Mouse (Mus musculus) gastrocnemius, postnatal 14 days (tissue): Measurements from ENCODE around the gene Ldha. TPM values are rescaled to one million over a fixed set of nuclear protein-coding genes. Genes with fewer than 3 reads are reported as not detected.

ENCODE experiments used
- DNase-seq: peaks from one replicate; pipeline ENCODE4 v3.0.0; 2021; ENCODE audit warnings: mixed read lengths
- intact Hi-C: fragments of 180-260 bp; cut with DNase I; formaldehyde crosslinking; loops from one replicate; pipeline ENCODE4 v1.15.1; 2025; ENCODE audit warnings: low total_unique reads
- total RNA-seq, 2 experiments: library from RNA; stranded (reverse); gene quantifications; 2 replicates each; pipeline ENCODE4 v1.2.3; 2021

Ldha gene
- total RNA-seq, 2 experiments from 2014 or later = 2,600 to 2,686 TPM

GRCm38 (mm10) chr7:46834994-46835610 is 6.2 kb upstream of the Ldha start:
- intact Hi-C loops = no loop called here
- no peak for DNase-seq

- intact Hi-C loops = no loop called here
- DNase-seq = no peak
These were observed 4.9 kb upstream of the Ldha start for GRCm38 (mm10) chr7:46836357-46836756.

- intact Hi-C loops = no loop called here
- DNase-seq = no peak
These were observed 4.2 kb upstream of the Ldha start for GRCm38 (mm10) chr7:46837073-46837472.

GRCm38 (mm10) chr7:46838104-46838671 is 3.1 kb upstream of the Ldha start:
- intact Hi-C loops = no loop called here
- peak; percentile 66 for DNase-seq

GRCm38 (mm10) chr7:46838891-46839302 is 2.4 kb upstream of the Ldha start:
- peak; percentile 85 for DNase-seq
- intact Hi-C loops = no loop called here

GRCm38 (mm10) chr7:46839446-46839845 is 1.8 kb upstream of the Ldha start:
- no peak for DNase-seq
- intact Hi-C loops = no loop called here

- intact Hi-C loops = no loop called here
These were observed 1.4 kb upstream of the Ldha start for GRCm38 (mm10) chr7:46839861-46840260.

GRCm38 (mm10) chr7:46840326-46840725 is 949 bp upstream of the Ldha start:
- DNase-seq = no peak
- intact Hi-C loops = no loop called here

More at GRCm38 (mm10) chr7:46839861-46840260, 1.4 kb upstream of the Ldha start:
- no peak for DNase-seq

GRCm38 (mm10) chr7:46842278-46842677 is 1.0 kb downstream of the Ldha start:
- intact Hi-C loops = no loop called here
- no peak for DNase-seq

GRCm38 (mm10) chr7:46843576-46843975 is 2.3 kb downstream of the Ldha start:
- DNase-seq = no peak
- intact Hi-C loops = no loop called here

- intact Hi-C loops = no loop called here
- DNase-seq = peak; percentile 96
These were observed 4.1 kb downstream of the Ldha start for GRCm38 (mm10) chr7:46845211-46845977.

- DNase-seq = peak; percentile 67
- intact Hi-C loops = no loop called here
These were observed 4.8 kb downstream of the Ldha start for GRCm38 (mm10) chr7:46845978-46846485.

GRCm38 (mm10) chr7:46846486-46847244 is 5.4 kb downstream of the Ldha start:
- DNase-seq = peak; percentile 66
- intact Hi-C loops = no loop called here

- intact Hi-C loops = no loop called here
- peak; percentile 27 for DNase-seq
These were observed 8.0 kb downstream of the Ldha start for GRCm38 (mm10) chr7:46849287-46849686.

GRCm38 (mm10) chr7:46851026-46851425 is 9.8 kb downstream of the Ldha start:
- no peak for DNase-seq
- intact Hi-C loops = no loop called here

GRCm38 (mm10) chr7:46852666-46853065 is 11.4 kb downstream of the Ldha start:
- DNase-seq = no peak
- intact Hi-C loops = no loop called here

- intact Hi-C loops = no loop called here
These were observed 12.1 kb downstream of the Ldha start for GRCm38 (mm10) chr7:46853365-46853764.

GRCm38 (mm10) chr7:46855866-46856560 is 14.7 kb downstream of the Ldha start:
- no peak for DNase-seq
- intact Hi-C loops = no loop called here

More at GRCm38 (mm10) chr7:46853365-46853764, 12.1 kb downstream of the Ldha start:
- DNase-seq = no peak

- no peak for DNase-seq
- intact Hi-C loops = no loop called here
These were observed 16.2 kb downstream of the Ldha start for GRCm38 (mm10) chr7:46857436-46857835.
